Mouse (Mus musculus): ENCODE results near the gene Ddt. TPM values are rescaled to one million over a fixed set of nuclear protein-coding genes. Genes with fewer than 3 reads are reported as not detected.
A peak's percentile ranks its signal among the peaks of the same experiment; 100 is the strongest.
"Not testable (repeated sequence)": the region's sequence is repeated elsewhere in the genome, so short reads cannot be mapped to it uniquely, and the experiment has no call there.

Gene Ddt
- polyA plus RNA-seq, 1 experiment from 2014 or later, result 83.0 TPM

DNA sequence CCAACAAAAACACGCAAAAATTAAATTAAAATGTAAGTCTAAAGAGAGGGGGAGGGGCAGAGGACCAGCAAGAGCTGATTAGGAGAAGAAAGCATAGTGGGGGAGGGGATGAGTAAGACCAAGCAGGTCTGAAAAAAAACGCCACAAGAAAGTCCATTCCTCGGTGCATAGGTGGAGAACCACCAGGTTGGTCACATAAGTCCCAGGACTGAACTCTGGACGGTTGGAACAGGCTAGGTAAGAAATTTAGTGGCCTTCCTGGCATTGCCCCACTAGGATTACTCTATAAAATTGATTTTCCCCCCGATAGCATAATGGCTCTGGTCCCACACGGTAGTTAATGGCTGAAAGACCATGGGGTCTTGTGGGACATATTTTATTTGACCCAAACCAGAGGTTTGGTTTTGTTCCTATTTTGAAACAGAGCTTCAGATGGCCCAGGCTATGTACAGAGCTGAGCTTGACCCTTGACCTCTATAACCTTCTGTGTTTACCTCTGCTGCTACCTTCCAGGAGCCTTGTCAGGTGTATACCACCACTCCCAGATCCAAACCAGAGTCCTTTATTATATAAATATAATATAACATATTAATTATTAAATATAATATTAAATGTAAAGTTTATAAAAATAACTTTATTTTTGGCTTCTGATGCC lies 16.0 kb upstream of the Ddt start:
- Histone ChIP-seq H3K27ac (replicated peaks) (no peak overlapping the region), H3K27me3 (peaks cover 3% of the 10 kb centered on the region; the same call in 1 of the 2 replicates), H3K9ac (replicated peaks) (no peak overlapping the region), H3K36me3 (no peaks in the 10 kb centered on the region), H3K4me1 (no peaks in the 10 kb centered on the region), H3K4me2 (replicated peaks) (no peak overlapping the region), H3K4me3 (no peak overlapping the region), H3K9me3 (no peaks in the 10 kb centered on the region)
- no peak for ATAC-seq (ENCODE audit: low FRiP score, low read depth)
- WGBS, result 74% methylated on average over 6 of the region's 6 CpGs

DNA sequence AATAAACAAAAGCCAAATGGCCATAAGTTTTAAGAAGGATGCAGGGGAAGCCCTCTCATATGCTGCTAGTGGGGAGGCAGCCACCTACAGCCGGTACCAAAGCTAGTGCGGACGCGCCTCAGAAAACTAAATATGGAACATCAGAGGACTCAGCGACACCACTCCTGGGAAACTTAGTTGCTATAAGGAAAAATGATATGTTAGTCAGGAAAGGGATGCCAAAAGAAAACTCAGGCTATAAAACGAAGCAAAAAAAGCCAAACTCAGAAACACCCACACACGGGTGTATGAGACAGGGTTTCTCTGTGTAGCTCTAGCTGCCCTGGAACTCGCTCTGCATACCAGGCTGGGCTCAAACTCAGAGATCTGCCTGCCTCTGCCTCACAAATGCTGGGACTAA lies 15.1 kb upstream of the Ddt start:
- Histone ChIP-seq H3K4me2 (replicated peaks) (no peak overlapping the region), H3K4me3 (no peak overlapping the region), H3K27me3 (0 out of 2 replicates have a peak, but pooled peaks cover 4% of the 10 kb centered on the region), H3K4me1 (no peaks in the 10 kb centered on the region), H3K9ac (replicated peaks) (no peak overlapping the region), H3K36me3 (no peaks in the 10 kb centered on the region), H3K27ac (replicated peaks) (no peak overlapping the region), H3K9me3 (no peaks in the 10 kb centered on the region)
- WGBS, result 94% methylated on average over 8 of the region's 8 CpGs
- no peak for ATAC-seq (ENCODE audit: low FRiP score, low read depth)

DNA sequence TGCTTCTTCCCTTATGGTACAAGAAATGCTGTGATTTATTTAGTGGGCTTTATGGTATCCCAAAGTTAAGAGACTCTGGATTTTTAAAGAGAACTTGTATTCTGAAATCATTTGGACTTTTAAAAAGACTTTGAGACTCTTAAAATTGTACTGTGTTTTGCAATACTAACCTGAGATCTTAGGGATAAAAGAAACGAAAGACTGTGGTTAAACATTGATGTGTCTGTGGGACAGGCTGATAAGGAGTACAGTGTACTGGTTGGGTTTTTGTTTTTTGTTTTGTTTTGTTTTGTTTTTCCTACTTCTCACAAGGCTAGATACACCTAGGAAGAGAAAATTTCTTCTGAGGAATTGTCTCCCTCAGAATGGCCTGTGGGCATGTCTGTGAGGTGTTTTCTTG lies 12.2 kb upstream of the Ddt start:
- Histone ChIP-seq H3K36me3 (no peaks in the 10 kb centered on the region), H3K9me3 (no peaks in the 10 kb centered on the region), H3K27ac (replicated peaks) (no peak overlapping the region), H3K27me3 (peaks cover 28% of the 10 kb centered on the region), H3K4me3 (no peak overlapping the region), H3K4me2 (replicated peaks) (no peak overlapping the region), H3K4me1 (peaks cover 9% of the 10 kb centered on the region), H3K9ac (replicated peaks) (no peak overlapping the region)
- no peak for ATAC-seq (ENCODE audit: low FRiP score, low read depth)
- WGBS, result 74% methylated on average over 1 of the region's 1 CpGs

DNA sequence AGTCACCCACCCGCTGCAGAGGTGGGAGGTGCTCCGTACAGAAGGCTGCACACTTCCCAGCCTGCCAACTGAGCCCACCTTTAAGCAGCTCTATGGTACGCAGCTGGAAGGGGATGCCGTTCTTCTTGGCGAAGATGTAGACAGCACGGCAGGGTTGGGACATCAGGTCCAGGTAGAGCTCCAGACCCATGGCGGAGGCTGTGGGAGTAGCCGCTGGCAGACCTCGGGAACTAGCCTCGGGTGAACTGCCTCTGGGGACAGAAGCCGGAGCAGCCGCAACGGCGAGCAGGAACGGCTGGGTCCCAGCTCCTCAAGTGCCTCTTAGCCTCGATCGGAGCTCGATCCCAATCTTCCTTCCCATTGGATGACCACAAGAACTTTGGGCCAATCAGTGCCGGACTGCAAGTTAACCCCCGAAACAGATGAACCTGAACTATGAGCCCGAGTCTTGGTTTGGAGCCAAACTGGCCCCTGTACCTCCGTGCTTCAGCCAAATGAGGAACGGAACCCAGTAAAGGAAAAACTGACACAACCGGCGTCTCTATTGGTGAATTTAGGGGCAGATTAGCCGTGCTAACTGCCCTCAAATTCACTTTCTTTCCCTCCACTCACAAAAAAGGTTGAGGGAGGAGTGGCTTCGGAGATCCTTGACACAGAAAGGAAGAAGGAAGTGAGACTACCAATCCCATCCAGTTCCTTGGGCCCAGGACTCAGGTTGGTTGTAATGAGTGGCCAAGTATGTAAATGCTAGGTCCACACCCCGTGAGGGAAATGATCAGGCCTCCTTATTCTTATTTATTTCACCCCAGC lies 7.8 kb upstream of the Ddt start, which contains the start of the genes Gm20441 and Gstt3:
Gm20441 (minus strand) TSS at position 186 of the 810 bp plus-strand sequence.
Gstt3 (minus strand) TSS at position 646 of the 810 bp plus-strand sequence.
- Histone ChIP-seq H3K4me1 (peaks cover 17% of the 10 kb centered on the region), H3K27ac (replicated peaks) (no peak within 1 kb of the TSS), H3K4me2 (replicated peaks) (peak within 1 kb of the TSS; percentile 77), H3K36me3 (no peaks in the 10 kb centered on the region), H3K27me3 (peaks cover 62% of the 10 kb centered on the region), H3K4me3 (peak within 1 kb of the TSS; percentile 39), H3K9ac (replicated peaks) (peak within 1 kb of the TSS; percentile 47), H3K9me3 (0 out of 2 replicates have a peak, but pooled peaks cover 2% of the 10 kb centered on the region)
- WGBS, result under 1% methylated on average over 28 of the region's 28 CpGs
- ATAC-seq (ENCODE audit: low FRiP score, low read depth), result no peak

DNA sequence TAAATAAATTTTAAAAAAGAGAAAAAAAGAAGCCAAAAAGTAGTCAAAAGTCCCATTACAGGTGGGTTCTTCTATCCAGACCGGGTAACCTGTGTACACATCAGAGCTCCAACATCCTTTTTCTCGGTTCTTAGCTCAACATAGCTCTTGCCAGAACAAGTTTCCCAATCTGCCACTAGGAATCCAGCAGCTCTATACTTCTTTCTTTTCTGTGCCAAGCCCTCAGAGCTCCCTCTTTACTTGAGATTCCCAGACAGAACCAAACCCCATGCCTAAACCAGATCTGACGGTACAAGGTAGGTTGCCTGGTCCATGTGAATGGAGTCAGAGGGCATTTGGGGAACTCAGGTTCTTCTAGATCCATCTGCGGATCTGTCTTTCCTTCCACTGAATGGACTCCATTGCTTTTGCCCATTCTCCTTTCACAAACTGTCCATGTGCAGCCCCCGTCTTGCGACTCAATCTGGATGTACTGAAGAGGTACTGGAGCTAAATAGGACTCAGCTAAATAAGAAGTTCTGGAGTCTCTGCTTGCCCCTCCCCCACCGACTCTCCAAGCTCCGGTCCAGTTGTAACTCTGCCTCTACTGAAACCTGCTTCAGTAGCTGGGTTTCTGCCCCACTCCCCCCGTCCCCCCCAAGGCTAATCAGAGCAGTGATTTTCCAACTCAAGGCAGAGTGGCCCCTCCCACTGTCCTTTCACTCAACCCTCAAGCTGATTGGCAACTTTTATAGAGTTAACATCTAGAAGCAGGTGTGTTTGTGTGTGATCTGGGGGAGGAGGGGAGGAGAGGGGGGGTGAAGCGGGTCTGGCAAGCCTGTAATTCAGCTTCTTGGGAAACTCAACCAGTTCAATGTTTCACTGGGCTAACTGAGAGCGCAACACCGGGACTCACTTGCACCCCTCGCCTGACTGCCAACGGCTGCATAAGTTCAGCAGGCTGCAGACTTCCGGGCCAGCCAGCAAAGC lies 6.3 kb upstream of the Ddt start:
- WGBS, result 41% methylated on average over 15 of the region's 15 CpGs
- H3K4me1 ChIP-seq, result peaks cover 17% of the 10 kb centered on the region
- H3K27me3 ChIP-seq, result peaks cover 66% of the 10 kb centered on the region
- H3K36me3 ChIP-seq, result no peaks in the 10 kb centered on the region
- no peak overlapping the region for H3K9ac ChIP-seq (replicated peaks)
- no peak overlapping the region for H3K4me3 ChIP-seq
- no peak overlapping the region for H3K4me2 ChIP-seq (replicated peaks)
- H3K9me3 ChIP-seq, result 0 out of 2 replicates have a peak, but pooled peaks cover 2% of the 10 kb centered on the region
- H3K27ac ChIP-seq (replicated peaks), result no peak overlapping the region
- ATAC-seq (ENCODE audit: low FRiP score, low read depth), result no peak

DNA sequence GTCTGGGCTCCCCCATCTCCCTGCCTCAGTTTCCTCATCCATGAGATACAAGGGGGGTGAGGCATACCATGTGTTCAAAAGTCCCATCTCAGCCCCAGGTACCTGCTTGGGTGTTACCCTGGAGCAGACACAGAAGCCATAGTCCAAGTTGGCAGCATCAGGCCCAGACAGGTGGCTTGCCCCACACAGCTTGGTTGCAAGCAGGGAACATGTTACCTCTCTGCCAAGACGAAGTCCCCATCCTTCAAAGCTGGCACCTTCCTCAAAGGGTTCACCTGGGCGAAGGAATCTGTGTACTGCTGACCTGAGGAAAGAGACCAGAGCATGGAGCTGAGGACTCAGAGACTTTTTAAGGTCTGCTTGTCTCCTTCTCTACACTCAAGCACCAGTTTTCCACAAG lies 4.7 kb upstream of the Ddt start:
- ATAC-seq (ENCODE audit: low FRiP score, low read depth), result no peak
- H3K9ac ChIP-seq (replicated peaks), result no peak overlapping the region
- no peak overlapping the region for H3K4me2 ChIP-seq (replicated peaks)
- 74% methylated on average over 2 of the region's 2 CpGs for WGBS
- H3K27me3 ChIP-seq, result peaks cover 63% of the 10 kb centered on the region
- H3K9me3 ChIP-seq, result 0 out of 2 replicates have a peak, but pooled peaks cover 2% of the 10 kb centered on the region
- H3K27ac ChIP-seq (replicated peaks), result no peak overlapping the region
- H3K4me1 ChIP-seq, result peaks cover 17% of the 10 kb centered on the region
- H3K4me3 ChIP-seq, result no peak overlapping the region
- H3K36me3 ChIP-seq, result no peaks in the 10 kb centered on the region

DNA sequence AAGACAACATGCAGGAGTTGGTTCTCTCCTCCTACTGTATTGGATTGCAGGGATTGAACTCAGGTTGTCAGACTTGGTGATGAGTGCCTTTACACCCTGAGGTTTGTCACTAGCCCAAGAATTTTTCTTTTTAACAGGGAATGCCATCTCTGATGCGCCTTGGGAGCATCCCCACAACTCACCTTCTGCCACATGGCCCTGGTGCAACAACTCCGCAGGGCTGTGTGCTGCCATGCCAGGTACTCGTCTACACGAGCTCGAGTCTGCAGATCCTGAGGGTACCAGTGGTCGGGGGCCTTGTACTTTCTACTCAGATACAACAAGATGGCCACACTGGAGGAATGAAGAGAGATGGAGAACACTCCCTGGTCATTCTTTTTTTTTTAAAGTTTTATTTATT lies 3.3 kb upstream of the Ddt start:
- peaks cover 50% of the 10 kb centered on the region for H3K27me3 ChIP-seq
- no peak for ATAC-seq (ENCODE audit: low FRiP score, low read depth)

DNA sequence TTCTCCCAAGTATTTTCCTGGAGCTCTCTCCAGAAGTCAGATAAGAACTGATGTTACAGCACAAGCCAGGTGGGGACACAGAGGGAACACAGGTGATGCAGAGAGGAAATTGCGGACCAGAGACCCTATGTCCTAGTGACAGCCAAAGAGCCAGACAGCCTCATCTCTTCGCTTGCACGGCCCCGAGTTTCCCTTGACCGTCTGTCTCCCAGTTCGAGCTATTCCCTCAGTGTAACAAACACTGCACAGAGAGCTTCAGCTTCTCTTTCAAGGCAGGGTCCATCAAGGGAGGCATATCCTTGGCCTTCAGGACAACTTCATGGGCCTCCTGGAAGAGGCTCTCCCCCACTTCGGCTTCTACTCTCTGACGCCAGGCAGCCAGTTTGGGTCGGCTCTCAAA lies 1.4 kb upstream of the Ddt start:
- Histone ChIP-seq H3K27me3 (peaks cover 31% of the 10 kb centered on the region), H3K27ac (replicated peaks) (no peak overlapping the region), H3K4me3 (no peak overlapping the region), H3K9ac (replicated peaks) (no peak overlapping the region), H3K4me1 (peaks cover 8% of the 10 kb centered on the region; the same call in 1 of the 2 replicates), H3K36me3 (no peaks in the 10 kb centered on the region), H3K9me3 (0 out of 2 replicates have a peak, but pooled peaks cover 2% of the 10 kb centered on the region), H3K4me2 (replicated peaks) (no peak overlapping the region)
- ATAC-seq (ENCODE audit: low FRiP score, low read depth), result no peak
- WGBS, result 91% methylated on average over 9 of the region's 9 CpGs

More for the DNA sequence above, 3.3 kb upstream of the Ddt start:
- H3K4me1 ChIP-seq, result peaks cover 24% of the 10 kb centered on the region
- H3K9me3 ChIP-seq, result 0 out of 2 replicates have a peak, but pooled peaks cover 2% of the 10 kb centered on the region
- H3K9ac ChIP-seq (replicated peaks), result no peak overlapping the region
- H3K4me3 ChIP-seq, result no peak overlapping the region
- H3K27ac ChIP-seq (replicated peaks), result no peak overlapping the region
- 83% methylated on average over 6 of the region's 6 CpGs for WGBS
- H3K36me3 ChIP-seq, result no peaks in the 10 kb centered on the region
- H3K4me2 ChIP-seq (replicated peaks), result no peak overlapping the region

DNA sequence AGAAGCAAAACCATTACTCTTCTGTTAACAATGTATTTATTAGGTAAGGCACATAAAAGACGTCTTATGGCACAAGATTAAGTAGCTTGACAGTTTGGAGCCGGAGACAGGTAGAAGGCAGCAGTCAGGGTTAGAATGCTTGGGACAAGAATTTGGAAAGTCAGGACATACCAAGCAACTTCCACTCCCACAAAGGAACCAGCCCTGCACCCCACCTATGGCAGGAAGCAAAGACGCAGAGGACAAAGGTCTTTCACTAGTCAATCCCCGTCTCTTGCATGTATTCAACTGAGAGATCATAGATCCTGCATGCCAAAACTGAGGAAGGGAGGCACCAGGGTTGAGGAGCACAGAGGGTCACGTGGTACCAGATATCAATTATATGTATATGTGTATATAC lies 888 bp upstream of the Ddt start:
- H3K9ac ChIP-seq (replicated peaks), result no peak overlapping the region
- peaks cover 7% of the 10 kb centered on the region; the same call in 1 of the 2 replicates for H3K4me1 ChIP-seq
- 0 out of 2 replicates have a peak, but pooled peaks cover 2% of the 10 kb centered on the region for H3K9me3 ChIP-seq
- peaks cover 26% of the 10 kb centered on the region for H3K27me3 ChIP-seq
- H3K4me2 ChIP-seq (replicated peaks), result peak overlapping the region; percentile 96; the same call in 1 of the 2 replicates
- H3K36me3 ChIP-seq, result no peaks in the 10 kb centered on the region
- no peak overlapping the region for H3K27ac ChIP-seq (replicated peaks)
- ATAC-seq (ENCODE audit: low FRiP score, low read depth), result no peak
- WGBS, result 96% methylated on average over 5 of the region's 5 CpGs
- H3K4me3 ChIP-seq, result no peak overlapping the region

DNA sequence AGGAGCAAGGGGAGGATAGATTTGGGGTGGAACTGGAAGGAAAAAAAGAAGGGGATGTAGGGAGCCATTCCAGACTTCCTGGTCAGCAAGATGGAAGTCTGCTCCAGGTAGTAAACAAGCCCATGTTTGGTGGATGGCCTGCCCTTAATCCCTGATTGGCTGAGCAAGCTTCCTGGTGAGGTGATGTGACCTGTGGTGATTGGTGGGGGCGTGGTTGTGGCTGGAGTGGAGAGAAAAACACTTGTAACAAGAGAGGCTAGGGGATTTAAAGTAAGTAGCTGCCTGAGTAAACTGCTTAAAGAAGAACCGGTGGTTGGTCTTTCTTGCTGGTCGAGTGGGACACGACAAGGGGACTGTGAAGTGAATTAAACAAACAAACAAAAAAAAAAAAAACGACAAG lies 5.5 kb downstream of the Ddt start:
- not testable (repeated sequence) for H3K4me3 ChIP-seq; H3K9me3 ChIP-seq; H3K9ac ChIP-seq (replicated peaks); H3K4me2 ChIP-seq (replicated peaks); H3K27me3 ChIP-seq; ATAC-seq (ENCODE audit: low FRiP score, low read depth); H3K27ac ChIP-seq (replicated peaks); H3K36me3 ChIP-seq
- H3K4me1 ChIP-seq, result peaks cover 17% of the 10 kb centered on the region
- 25% methylated on average over 5 of the region's 5 CpGs for WGBS

DNA sequence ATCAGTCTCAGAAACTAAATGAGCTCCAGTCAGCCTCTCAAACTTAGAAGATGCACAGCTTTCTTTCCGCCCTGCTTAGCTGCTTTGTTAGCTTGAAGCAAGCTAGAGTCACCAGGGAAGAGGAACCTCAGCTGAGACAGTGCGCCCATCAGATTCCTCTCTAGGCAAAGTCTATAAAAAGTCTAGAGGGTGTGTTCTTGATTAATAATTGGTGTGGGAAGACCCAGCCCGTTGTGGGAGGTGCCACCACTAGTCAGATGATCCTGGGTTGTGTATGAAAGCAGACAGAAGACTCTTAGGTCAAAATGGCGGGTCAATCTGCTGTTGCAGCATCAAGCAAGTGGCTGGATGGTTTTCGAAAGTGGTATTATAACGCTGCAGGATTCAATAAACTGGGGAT lies 6.4 kb downstream of the Ddt start:
- no peak overlapping the region for H3K9ac ChIP-seq (replicated peaks)
- no peaks in the 10 kb centered on the region for H3K9me3 ChIP-seq
- H3K4me1 ChIP-seq, result peaks cover 15% of the 10 kb centered on the region
- no peak overlapping the region for H3K27ac ChIP-seq (replicated peaks)
- H3K36me3 ChIP-seq, result no peaks in the 10 kb centered on the region
- no peak overlapping the region for H3K4me3 ChIP-seq
- no peak for ATAC-seq (ENCODE audit: low FRiP score, low read depth)
- WGBS, result 88% methylated on average over 6 of the region's 6 CpGs
- no peaks in the 10 kb centered on the region for H3K27me3 ChIP-seq
- H3K4me2 ChIP-seq (replicated peaks), result no peak overlapping the region

All from midbrain, embryonic 12.5 days (tissue).